Mouse (Mus musculus) gonadal fat pad, adult 2 months (tissue): Measurements from ENCODE around the gene Nkx6-2. TPM values are rescaled to one million over a fixed set of nuclear protein-coding genes. Genes with fewer than 3 reads are reported as not detected.
A peak's percentile ranks its signal among the peaks of the same experiment; 100 is the strongest.

ENCODE experiments used
- DNase-seq: peaks from one replicate; pipeline ENCODE4 v3.0.0-alpha.2; 2012; ENCODE audit warnings: low read depth
- polyA plus RNA-seq: library from polyadenylated mRNA; depleted of rRNA; stranded (reverse); fragments of >200 nt; gene quantifications from 2 replicates; pipeline ENCODE4 v1.2.3, GENCODE M21; 2012; rRNA removed

Gene Nkx6-2
- 0.18 TPM in 1 of 2 replicates, not detected in the other for polyA plus RNA-seq

- no peak for DNase-seq
These were observed at the start of gene Nkx6-2 for GRCm38 (mm10) chr7:139582595-139582994. TSS of gene Nkx6-2 (minus strand) at chr7:139582797.

DNA sequence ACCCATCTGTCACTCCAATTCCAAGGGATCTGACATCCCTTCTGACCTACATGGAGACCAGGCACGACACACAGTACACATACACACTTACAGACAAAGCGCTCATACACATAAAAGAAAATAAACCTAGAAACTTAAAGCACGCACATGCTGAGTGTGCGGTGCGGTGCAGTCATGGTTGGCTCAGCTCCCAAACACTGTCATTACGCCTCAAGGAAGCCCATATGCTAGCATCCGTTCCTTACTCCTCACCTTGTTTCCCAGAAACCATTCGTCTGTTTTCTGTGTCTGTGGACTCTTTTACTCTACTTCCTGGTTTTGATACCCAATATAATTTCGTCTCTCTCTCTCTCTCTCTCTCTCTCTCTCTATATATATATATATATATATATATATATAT lies 42.6 kb upstream of the Nkx6-2 start:
- DNase-seq, result no peak

DNA sequence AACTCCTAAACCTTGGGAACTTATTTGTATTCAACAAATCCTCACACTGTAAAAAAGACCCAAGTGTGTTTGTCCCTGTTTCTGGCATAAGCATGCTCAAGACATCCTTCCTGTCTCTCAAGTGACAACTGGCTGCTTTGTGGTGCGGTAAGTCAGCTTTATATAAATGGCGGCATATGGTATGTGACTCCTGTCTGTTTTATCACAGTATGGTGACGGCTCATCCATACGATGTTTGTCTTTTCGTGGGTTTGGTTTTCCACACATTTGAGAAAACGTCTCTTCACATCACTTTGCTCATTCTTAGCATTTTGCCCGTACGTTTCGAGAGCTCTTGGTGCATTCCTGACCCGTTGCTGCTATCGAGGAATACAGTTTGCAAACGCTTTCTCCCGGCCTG lies 40.0 kb upstream of the Nkx6-2 start:
- no peak for DNase-seq

DNA sequence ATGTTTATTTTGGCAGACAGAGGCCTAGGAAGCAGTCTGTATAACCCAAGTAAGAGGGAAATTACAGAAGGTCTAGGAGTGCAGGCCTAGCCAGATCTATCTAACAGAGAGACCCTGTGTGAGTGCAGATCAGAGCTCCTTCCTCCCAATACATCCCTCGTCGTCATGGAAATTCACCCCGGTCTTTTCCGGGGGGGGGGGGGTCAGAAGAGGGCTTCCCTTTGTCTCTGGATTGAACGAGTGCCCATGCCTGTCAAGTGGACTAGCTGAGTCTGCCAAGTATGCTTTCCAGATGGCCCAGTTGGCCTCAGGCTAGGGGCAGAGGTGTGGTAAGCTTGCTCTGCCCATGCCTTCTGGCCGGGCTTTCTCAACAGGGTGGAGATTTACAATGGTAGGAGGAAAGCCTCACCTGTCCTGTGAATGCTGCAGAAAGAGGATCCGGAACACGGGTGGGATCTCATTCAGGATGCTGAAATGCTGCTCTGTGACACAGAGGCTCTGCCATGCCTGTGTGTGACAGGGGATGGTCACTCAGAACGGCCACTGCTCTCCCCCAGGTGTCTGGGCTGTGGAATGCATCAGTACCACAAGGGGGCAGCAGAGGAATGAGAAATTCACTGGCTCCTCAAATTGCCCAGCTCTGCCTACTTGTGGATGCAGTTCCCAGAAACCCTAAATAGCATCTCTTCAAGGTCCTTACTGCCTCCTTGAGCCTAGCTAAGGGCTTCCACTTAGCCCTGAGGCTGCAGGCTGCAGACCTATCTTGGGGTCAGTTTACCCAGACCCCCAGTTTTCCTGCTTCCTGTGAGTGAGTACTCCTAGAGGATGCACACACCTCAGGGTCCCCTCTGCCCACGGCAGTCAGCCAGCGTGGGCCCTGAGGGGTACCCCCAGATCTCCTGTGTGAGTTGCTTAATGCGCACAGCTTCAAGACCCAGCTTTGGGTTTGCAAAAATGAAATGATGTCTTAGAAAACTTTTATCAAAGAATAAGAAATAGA lies 33.5 kb upstream of the Nkx6-2 start:
- peak; percentile 3 for DNase-seq

GRCm38 (mm10) chr7:139610328-139610727 lies 27.7 kb upstream of the Nkx6-2 start:
- no peak for DNase-seq

DNA sequence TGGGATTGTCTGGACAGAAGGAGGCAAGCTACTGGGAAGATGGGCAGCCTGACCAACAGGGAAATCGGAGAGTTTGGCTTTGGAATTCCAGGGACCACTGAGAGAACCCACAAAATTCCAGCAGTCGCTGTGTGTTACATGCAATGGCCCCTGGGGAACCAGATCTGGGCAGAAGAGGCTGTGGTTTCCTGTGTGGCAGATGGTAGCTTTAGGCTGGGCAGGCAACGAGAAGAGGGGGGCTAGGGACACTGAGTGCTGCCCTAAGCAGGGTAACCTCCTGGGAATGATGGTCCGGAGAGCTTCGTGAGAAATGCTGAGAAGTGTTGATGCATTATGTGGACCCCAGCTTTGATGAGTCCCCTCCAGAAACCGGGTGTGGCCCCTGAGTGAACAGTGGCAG lies 13.3 kb upstream of the Nkx6-2 start:
- no peak for DNase-seq

- DNase-seq, result no peak
These were observed 12.7 kb upstream of the Nkx6-2 start for GRCm38 (mm10) chr7:139595311-139595710.

DNA sequence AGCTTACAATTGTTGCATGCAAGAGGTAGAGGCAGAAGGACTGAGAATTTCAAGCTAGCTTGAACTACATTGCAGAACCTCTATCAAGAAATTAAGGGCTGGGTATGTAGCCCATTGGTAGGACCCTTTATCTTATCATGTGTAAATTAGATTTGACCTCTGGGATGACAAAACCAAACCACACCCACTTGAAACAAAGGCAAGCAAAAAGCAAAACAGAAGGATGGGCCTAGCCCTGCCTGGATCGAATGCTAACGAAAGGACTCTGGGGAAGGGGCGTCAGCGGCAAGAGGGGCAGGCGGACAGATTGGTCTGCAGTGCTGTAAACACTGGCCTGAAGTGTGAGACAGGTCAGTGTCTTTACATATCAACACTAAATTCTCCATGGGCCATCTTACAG lies 8.7 kb upstream of the Nkx6-2 start:
- no peak for DNase-seq

GRCm38 (mm10) chr7:139590302-139590701 lies 7.7 kb upstream of the Nkx6-2 start:
- no peak for DNase-seq

GRCm38 (mm10) chr7:139587919-139588318 lies 5.3 kb upstream of the Nkx6-2 start:
- DNase-seq, result no peak

GRCm38 (mm10) chr7:139585183-139585821 lies 2.7 kb upstream of the Nkx6-2 start:
- no peak for DNase-seq

- DNase-seq, result no peak
These were observed 1.9 kb upstream of the Nkx6-2 start for GRCm38 (mm10) chr7:139584221-139585175.

GRCm38 (mm10) chr7:139583094-139583737 lies 619 bp upstream of the Nkx6-2 start:
- DNase-seq, result no peak

DNA sequence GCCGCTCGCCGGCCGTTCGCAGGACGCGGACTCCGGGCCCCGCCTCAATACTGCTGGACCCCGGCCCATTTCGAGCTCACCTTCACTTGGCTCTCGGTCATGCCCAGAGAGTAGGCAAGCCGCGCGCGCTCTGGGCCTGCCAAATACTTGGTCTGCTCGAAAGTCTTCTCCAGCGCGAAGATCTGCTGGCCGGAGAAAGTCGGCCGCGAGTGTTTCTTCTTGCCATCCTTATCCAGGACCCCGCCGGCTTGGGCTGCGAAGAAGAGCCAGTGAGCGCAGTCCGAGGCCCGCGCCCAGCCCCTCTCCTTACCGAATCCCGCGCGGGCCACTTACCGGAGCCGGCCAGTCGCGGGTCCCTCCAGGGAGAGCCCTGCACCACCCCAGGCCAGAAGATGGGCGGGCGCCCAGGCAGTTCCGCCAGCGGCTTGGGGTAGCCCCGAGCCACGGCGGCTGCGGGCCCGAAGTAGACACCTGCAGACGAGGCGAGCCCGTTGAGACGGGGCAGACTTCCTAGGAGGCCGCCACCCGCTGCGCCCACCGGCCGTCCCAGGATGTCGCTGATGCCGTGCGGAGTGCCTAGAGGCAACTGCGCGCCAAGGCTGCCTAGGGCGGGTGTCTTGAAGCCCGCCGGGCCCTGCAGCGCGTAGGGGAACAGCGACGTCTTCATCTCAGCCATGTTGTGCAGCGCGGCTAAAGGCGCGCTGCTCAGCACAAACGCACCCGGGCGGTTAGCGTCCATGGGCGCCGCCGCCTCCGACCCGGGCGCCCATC lies 611 bp downstream of the Nkx6-2 start:
- DNase-seq, result no peak

DNA sequence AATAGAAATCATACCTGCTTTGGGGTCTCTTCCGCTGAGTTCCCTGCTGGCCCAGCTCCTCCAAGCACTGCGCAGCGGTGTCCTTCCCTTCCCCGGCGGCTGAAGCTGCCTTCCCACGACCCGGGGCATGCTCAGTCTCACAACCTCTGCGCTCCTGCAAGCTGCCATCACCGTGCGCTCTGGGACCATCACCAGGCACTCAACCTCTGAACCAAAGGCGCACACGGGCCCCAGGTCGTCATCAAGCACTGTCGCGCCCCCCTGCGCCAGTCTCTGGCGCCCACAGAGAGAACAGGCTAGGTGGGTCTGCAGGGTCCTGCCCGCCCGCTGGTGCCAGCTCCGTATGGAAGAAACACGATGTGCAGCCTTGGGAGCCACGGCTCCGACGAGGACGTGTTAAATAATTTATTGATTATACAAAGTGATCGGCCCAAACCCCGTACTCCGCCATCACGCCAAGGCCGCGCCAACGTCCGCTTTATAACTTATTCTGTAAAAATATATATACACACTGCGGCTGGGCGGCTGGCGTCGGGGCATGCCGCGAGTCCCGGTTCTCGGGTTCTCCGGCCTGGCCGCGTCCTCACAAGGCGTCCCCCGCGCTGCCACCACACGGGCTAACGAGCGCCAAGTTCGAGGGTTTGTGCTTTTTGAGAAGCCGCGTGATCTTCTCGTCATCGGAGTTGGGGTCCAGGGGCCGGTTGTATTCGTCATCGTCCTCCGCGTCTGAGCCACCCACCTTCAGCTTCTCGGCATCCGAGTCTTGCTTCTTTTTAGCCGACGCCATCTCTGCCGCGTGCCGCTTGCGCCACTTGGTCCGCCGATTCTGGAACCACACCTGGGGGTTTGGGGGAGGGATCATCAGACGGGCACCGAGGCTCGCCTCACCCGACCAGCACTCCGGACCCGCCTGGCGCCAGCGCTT lies 1.5 kb downstream of the Nkx6-2 start:
- DNase-seq, result no peak

DNA sequence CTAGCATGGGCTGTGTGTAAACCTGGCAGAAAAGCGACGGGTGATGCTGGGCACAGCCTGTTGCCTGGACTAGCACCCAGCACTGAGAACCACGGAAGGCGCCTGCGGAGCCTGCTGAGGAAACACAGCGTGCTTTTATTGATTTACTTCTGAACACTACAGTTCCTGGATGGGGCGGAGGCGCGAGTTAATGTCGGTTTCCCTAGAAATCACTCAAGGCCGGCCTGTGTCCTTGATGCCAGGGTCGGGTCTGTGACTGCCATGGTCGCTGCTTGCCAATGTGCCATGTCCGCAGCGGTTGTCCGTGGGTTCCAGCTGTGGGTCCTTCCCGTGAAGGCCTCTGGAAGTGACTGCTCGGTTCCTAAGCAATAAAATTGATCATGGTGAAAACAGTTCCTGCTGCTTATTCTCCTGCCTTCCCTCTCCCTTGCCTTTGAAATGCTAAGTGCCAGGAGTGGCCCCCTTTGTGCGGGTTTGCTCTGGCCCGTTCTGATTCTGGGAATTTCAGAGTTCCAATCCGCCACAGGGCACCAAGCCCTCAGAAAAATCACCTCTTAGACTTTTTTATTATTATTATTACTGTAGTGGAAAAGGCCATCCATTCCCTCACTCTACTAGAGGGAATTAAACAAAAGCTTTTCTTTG lies 3.2 kb downstream of the Nkx6-2 start:
- no peak for DNase-seq

DNA sequence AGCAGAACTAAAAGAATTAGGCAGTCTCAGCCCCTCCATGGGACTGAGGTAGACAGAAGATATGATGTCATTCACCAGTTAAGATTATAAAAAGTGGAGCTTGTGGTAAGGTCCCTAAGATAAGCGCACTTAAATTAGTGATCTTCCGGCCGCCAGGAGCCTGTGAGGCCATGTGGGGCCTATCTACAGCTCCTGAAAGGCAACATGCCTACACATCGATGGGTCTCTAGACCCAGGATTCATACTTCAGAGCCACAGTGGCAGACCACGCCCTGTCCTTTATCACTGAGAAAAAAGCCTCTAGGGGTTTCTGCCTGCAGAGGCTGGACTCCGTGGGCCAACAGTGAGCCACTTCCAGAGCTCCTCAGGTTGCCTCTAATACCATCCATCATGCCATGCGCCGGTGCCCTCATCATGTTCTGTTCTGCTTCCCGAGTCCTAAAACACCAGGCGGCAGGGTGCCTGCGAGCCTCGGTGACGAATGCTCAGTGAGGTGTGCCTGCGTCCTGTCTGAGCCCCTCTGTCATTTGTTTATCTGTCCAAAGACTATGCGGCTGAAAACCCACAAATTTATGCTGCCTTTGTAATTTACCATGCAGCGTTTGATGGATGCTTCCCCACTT lies 6.4 kb downstream of the Nkx6-2 start:
- no peak for DNase-seq

DNA sequence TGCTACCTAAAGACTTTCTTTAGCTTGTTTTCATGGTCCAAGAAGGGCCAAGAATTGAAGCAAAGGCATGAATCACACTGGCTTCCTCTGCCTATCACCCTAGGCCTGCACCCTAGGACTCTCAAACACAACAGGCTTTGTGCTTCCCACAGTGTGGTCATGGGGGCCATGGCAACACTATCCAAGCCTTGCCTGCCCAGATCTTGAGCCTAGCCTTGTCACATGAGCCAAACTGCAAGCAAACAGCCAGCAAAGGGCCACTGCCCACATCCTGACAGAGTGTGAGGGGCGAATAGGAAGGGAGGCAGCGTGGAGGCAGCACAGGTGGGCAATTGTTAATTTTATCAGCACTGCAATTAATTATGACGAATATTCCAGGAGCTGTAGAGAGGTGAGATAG lies 9.9 kb downstream of the Nkx6-2 start:
- no peak for DNase-seq
